Mouse (Mus musculus) hindbrain, postnatal 0 days (tissue): Measurements from ENCODE around the gene Diaph2. TPM values are rescaled to one million over a fixed set of nuclear protein-coding genes. Genes with fewer than 3 reads are reported as not detected.
A peak's percentile ranks its signal among the peaks of the same experiment; 100 is the strongest.

ENCODE experiments used
- ATAC-seq: fragments of 200-750 bp; cut with Nextera tagmentation; 2 replicates; pipeline ENCODE4 v1.8.0; 2017; ENCODE audit warnings: mild to moderate bottlenecking, moderate TSS enrichment, moderate library complexity
- DNase-seq: peaks from one replicate; pipeline ENCODE4 v3.0.0-alpha.2; 2015; ENCODE audit warnings: low spot score
- H3K27ac ChIP-seq: fragments of 300-500 bp; sonication (generic); 2 replicates; pipeline ENCODE4 v1.5.1; 2014; ENCODE audit warnings: mild to moderate bottlenecking
- H3K27me3 ChIP-seq: fragments of 300-500 bp; sonication (generic); 2 replicates; pipeline ENCODE4 v1.6.1; 2014; ENCODE audit warnings: low read length, mixed read lengths; ENCODE audit not compliant: insufficient read depth
- H3K36me3 ChIP-seq: fragments of 300-500 bp; sonication (generic); 2 replicates; pipeline ENCODE4 v1.6.1; 2014; ENCODE audit warnings: low read length, mixed read lengths; ENCODE audit not compliant: insufficient read depth
- H3K4me1 ChIP-seq: fragments of 300-500 bp; sonication (generic); 2 replicates; pipeline ENCODE4 v1.6.1; 2014; ENCODE audit warnings: antibody characterized with exemption, low read length, mixed read lengths; ENCODE audit not compliant: insufficient read depth
- H3K4me2 ChIP-seq: fragments of 300-500 bp; sonication (generic); 2 replicates; pipeline ENCODE4 v1.6.1; 2014; ENCODE audit warnings: low read depth, mild to moderate bottlenecking, low read length, moderate library complexity, mixed read lengths
- H3K4me3 ChIP-seq: fragments of 300-500 bp; sonication (generic); 2 replicates; pipeline ENCODE4 v1.5.1; 2014; ENCODE audit warnings: low read length
- H3K9ac ChIP-seq: fragments of 300-500 bp; sonication (generic); replicated peaks from 2 replicates; pipeline ENCODE4 v1.6.1; 2014; ENCODE audit warnings: mild to moderate bottlenecking, low read length, moderate library complexity, mixed read lengths
- H3K9me3 ChIP-seq: fragments of 300-500 bp; sonication (generic); 2 replicates; pipeline ENCODE4 v1.6.1; 2016; ENCODE audit warnings: low read length, mixed read lengths
- CTCF ChIP-seq: IDR thresholded peaks from 2 replicates; pipeline ENCODE4 v1.5.1; 2016; ENCODE audit warnings: antibody characterized with exemption, control low read depth, low read depth
- WGBS: fragments of 180-500 bp; shearing (Covaris S2); extraction: QIAGEN DNeasy Blood & Tissue Kit; methylation state at CpG from one replicate; pipeline ENCODE4 v1.1.7; 2014; 5-methylcytosine and 5-hydroxymethylcytosine counted together
- polyA plus RNA-seq: library from polyadenylated mRNA; unstranded; fragments of >200 nt; fragmentation: Nextera tagmentation; extraction: Ambion mirVana; gene quantifications from 2 replicates; pipeline ENCODE4 v1.2.1, GENCODE M21; 2015
- total RNA-seq: library from RNA; depleted of rRNA; stranded (reverse); fragments of >200 nt; gene quantifications from 2 replicates; pipeline ENCODE4 v1.2.3, GENCODE M21; 2014; rRNA removed

Diaph2 gene
- total RNA-seq (2.3 and 3.7 TPM in 2 replicates), polyA plus RNA-seq (3.2 and 4.1 TPM in 2 replicates)

- H3K27ac ChIP-seq, result peak within 1 kb of the TSS; percentile 64
- no peaks in the 10 kb centered on the region for H3K4me1 ChIP-seq
- H3K9me3 ChIP-seq, result no peaks in the 10 kb centered on the region
- peak within 1 kb of the TSS; percentile 50 for H3K9ac ChIP-seq
- peak within 1 kb of the TSS; percentile 57 for H3K4me3 ChIP-seq
- ATAC-seq, result peak; percentile 94
- no peak for TF ChIP-seq CTCF
- H3K27me3 ChIP-seq, result no peaks in the 10 kb centered on the region
- H3K4me2 ChIP-seq, result peak within 1 kb of the TSS; percentile 57
- WGBS, result 37% methylated on average over 46 of the region's 49 CpGs
- DNase-seq, result peak; percentile 74
- H3K36me3 ChIP-seq, result no peaks in the 10 kb centered on the region
These were observed at the start of gene Diaph2 for GRCm38 (mm10) chrX:129749571-129750061. Gene Diaph2, plus strand, starts transcription at chrX:129749742.

DNA sequence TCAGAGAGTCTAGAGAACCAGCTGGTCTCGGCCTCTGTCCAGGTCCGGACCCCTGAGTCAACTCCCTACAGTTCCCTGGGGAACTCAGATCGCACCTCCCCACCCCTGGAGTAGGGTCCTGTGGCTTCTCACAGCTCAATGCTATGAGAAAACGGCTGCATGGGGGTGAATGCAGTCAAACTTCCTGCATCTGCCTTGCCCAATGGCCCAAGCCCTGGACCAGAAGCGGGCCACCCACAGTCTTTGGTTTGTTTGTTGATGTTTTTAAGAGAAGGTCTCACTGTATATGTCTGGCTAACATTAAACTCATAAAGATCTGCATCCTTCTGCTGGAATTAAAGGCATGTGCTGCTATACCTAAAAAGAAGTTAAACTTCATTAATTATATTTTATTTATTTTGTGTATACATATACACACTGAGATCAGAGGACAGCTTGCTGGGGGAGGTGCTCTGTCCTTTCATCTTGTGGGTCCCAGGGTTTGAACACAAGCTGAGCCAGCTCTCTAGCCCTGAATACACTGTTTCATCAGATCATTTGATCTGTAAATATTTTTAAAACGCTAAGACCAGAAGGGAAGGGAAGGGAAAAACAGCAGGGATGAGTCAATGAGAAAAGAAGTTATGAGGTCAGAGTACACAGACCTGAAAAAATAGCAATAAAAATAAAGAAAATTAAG is 47.8 kb upstream of the Diaph2 start:
- H3K9ac ChIP-seq, result no peak overlapping the region
- WGBS, result 63% methylated on average over 6 of the region's 6 CpGs
- ATAC-seq (no peak), DNase-seq (no peak)
- no peaks in the 10 kb centered on the region for H3K9me3 ChIP-seq
- no peak overlapping the region for H3K4me3 ChIP-seq
- no peaks in the 10 kb centered on the region for H3K4me1 ChIP-seq
- no peaks in the 10 kb centered on the region for H3K27me3 ChIP-seq
- H3K4me2 ChIP-seq, result no peak overlapping the region
- no peak for TF ChIP-seq CTCF
- no peak overlapping the region for H3K27ac ChIP-seq
- H3K36me3 ChIP-seq, result no peaks in the 10 kb centered on the region

GRCm38 (mm10) chrX:129709656-129710055 is 39.9 kb upstream of the Diaph2 start:
- DNase-seq, result no peak
- no peak overlapping the region for H3K4me2 ChIP-seq
- H3K27ac ChIP-seq, result no peak overlapping the region
- H3K4me1 ChIP-seq, result no peaks in the 10 kb centered on the region
- TF ChIP-seq CTCF, result no peak
- H3K9ac ChIP-seq, result no peak overlapping the region
- no peaks in the 10 kb centered on the region for H3K9me3 ChIP-seq
- no peak for ATAC-seq
- H3K36me3 ChIP-seq, result no peaks in the 10 kb centered on the region
- 67% methylated on average over 2 of the region's 2 CpGs for WGBS
- H3K4me3 ChIP-seq, result no peak overlapping the region
- no peaks in the 10 kb centered on the region for H3K27me3 ChIP-seq

- Histone ChIP-seq H3K27ac (no peak overlapping the region), H3K4me2 (no peak overlapping the region), H3K4me3 (no peak overlapping the region), H3K27me3 (no peaks in the 10 kb centered on the region), H3K9me3 (no peaks in the 10 kb centered on the region), H3K4me1 (no peaks in the 10 kb centered on the region), H3K9ac (no peak overlapping the region), H3K36me3 (no peaks in the 10 kb centered on the region)
- TF ChIP-seq CTCF, result no peak
- no peak for ATAC-seq
- 51% methylated on average over 2 of the region's 2 CpGs for WGBS
- DNase-seq, result no peak
These were observed 20.8 kb upstream of the Diaph2 start for GRCm38 (mm10) chrX:129728717-129729220.

DNA sequence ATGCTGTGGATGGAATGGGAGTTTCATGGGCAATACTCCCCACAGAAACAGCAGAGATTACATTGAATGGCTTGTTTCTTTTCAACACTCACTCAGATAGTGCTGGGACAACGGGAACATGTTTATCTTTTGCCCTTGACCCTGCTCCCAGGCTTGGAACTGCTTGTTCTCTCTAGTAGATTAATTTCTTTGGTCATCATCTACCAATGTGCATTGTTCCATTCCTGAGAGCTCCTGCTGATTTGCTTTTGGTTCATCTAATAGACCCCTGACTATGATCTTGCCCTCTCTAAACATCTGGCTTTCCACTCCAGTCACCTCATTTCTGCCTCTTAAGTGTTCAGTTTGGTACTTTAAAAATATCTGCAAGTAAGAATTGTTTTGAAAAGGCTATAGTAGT is 13.0 kb upstream of the Diaph2 start:
- Histone ChIP-seq H3K36me3 (no peaks in the 10 kb centered on the region), H3K9ac (no peak overlapping the region), H3K4me2 (no peak overlapping the region), H3K9me3 (no peaks in the 10 kb centered on the region), H3K27ac (no peak overlapping the region), H3K4me3 (no peak overlapping the region), H3K27me3 (no peaks in the 10 kb centered on the region), H3K4me1 (no peaks in the 10 kb centered on the region)
- no peak for TF ChIP-seq CTCF
- 37% methylated on average over 1 of the region's 1 CpGs for WGBS
- DNase-seq, result no peak
- no peak for ATAC-seq

GRCm38 (mm10) chrX:129739226-129739625 is 10.3 kb upstream of the Diaph2 start:
- DNase-seq (no peak), ATAC-seq (no peak)
- Histone ChIP-seq H3K4me1 (no peaks in the 10 kb centered on the region), H3K36me3 (no peaks in the 10 kb centered on the region), H3K4me2 (no peak overlapping the region), H3K27me3 (no peaks in the 10 kb centered on the region), H3K27ac (no peak overlapping the region), H3K9ac (no peak overlapping the region), H3K4me3 (no peak overlapping the region), H3K9me3 (no peaks in the 10 kb centered on the region)
- no peak for TF ChIP-seq CTCF

DNA sequence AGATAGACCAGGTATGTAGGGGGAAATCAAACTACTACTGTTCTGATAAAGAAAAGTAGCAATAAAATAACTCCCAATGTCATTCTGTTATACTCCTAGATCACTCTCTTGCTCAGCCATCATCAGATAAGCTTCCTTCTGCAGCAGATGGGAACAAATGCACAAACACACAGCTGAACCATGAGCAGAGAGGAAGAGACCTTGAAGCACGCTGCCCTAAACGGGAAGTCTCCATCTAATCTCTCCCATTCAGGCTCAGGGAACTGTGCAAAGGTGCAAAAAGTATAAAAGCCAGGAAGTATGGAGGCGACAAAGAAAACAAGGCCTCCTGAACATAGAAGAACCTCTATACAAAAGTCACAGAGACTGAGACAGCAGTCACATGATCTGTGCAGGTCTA is 6.6 kb upstream of the Diaph2 start:
- no peak overlapping the region for H3K27ac ChIP-seq
- ATAC-seq (no peak), DNase-seq (no peak)
- H3K4me2 ChIP-seq, result no peak overlapping the region
- H3K4me3 ChIP-seq, result no peak overlapping the region
- H3K36me3 ChIP-seq, result no peaks in the 10 kb centered on the region
- no peak overlapping the region for H3K9ac ChIP-seq
- H3K4me1 ChIP-seq, result no peaks in the 10 kb centered on the region
- H3K27me3 ChIP-seq, result no peaks in the 10 kb centered on the region
- no peaks in the 10 kb centered on the region for H3K9me3 ChIP-seq
- TF ChIP-seq CTCF, result no peak
- 79% methylated on average over 3 of the region's 3 CpGs for WGBS
